In genomic region chr2:25822806-25823205, GRCm38 (mm10) we compare ENCODE assay signal across 24 mouse cellular contexts. TPM values are rescaled to one million over a fixed set of nuclear protein-coding genes. Genes with fewer than 3 reads are reported as not detected.
A peak's percentile ranks its signal among the peaks of the same experiment; 100 is the strongest.
DNase-seq lines count a peak whose midpoint lies in the region; ATAC-seq and TF ChIP-seq lines count a peak whose summit lies in the region.
"Had no signal": no experiment of that assay in that cellular context is flagged by ENCODE, and none has a peak within 500 bp of the region (broad histone marks: within the 10 kb centered on the region; RNA-seq: fewer than 3 reads in every experiment).

TSS of gene Lcn9 (plus strand) at chr2:25823153.

- H3K36me3 ChIP-seq in heart, adult 2 months (ENCODE audit: control insufficient read depth, insufficient read depth, low read length), result no peaks in the 10 kb centered on the region
- H3K36me3 ChIP-seq in midbrain, embryonic 14.5 days (ENCODE audit: control insufficient read depth, insufficient read depth, low read length), result no peaks in the 10 kb centered on the region
- H3K36me3 ChIP-seq: embryonic facial prominence, embryonic 13.5 days; hindbrain, embryonic 10.5 days; midbrain, embryonic 13.5 days had no signal

- TF ChIP-seq EP300 in heart, adult 2 months (IDR thresholded peaks at IDR 0.05; ENCODE audit: insufficient read depth, low read depth, low read length), result no peak

- ATAC-seq in midbrain, embryonic 14.5 days (ENCODE audit: low FRiP score, low TSS enrichment), result no peak
- ATAC-seq: inflammation-experienced regulatory T-cells, adult 6 months; liver, postnatal 0 days; midbrain, embryonic 13.5 days had no signal

- H3K9ac ChIP-seq in heart, adult 2 months (ENCODE audit: low read depth, low read length), result no peak within 1 kb of the TSS
- no peak within 1 kb of the TSS for H3K9ac ChIP-seq in midbrain, embryonic 14.5 days (replicated peaks; ENCODE audit: low read length)
- H3K9ac ChIP-seq: embryonic facial prominence, embryonic 13.5 days; liver, postnatal 0 days; midbrain, embryonic 13.5 days had no signal

- no peak within 1 kb of the TSS for H3K4me3 ChIP-seq in heart, adult 2 months
- H3K4me3 ChIP-seq in midbrain, embryonic 14.5 days (replicated peaks; ENCODE audit: low read depth, low read length), result no peak within 1 kb of the TSS
- H3K4me3 ChIP-seq: embryonic facial prominence, embryonic 13.5 days; hindbrain, embryonic 10.5 days; midbrain, embryonic 13.5 days had no signal

- no peak for TF ChIP-seq POLR2A in heart, adult 2 months (IDR thresholded peaks at IDR 0.05; ENCODE audit: insufficient read depth, low read depth, low read length)

- H3K4me2 ChIP-seq in midbrain, embryonic 14.5 days (ENCODE audit: low read length), result no peak within 1 kb of the TSS
- H3K4me2 ChIP-seq: embryonic facial prominence, embryonic 13.5 days; midbrain, embryonic 13.5 days had no signal

- no peak for TF ChIP-seq CTCF in heart, adult 2 months (IDR thresholded peaks at IDR 0.05)

- no peak within 1 kb of the TSS for H3K27ac ChIP-seq in heart, adult 2 months
- H3K27ac ChIP-seq in midbrain, embryonic 14.5 days (replicated peaks; ENCODE audit: low read depth, low read length), result no peak within 1 kb of the TSS
- H3K27ac ChIP-seq: embryonic facial prominence, embryonic 13.5 days; hindbrain, embryonic 10.5 days; macrophage; midbrain, embryonic 13.5 days had no signal

- DNase-seq in adrenal gland, postnatal 36 days, result peak; percentile 19 to 31
- no peak for DNase-seq in adrenal gland, adult 8-10 months
- peak; percentile 35 to 42 for DNase-seq in heart, postnatal 10 days
- no peak for DNase-seq in heart, adult 2 months
- DNase-seq in lung, postnatal 10 days, result peak; percentile 21
- no peak for DNase-seq in lung, postnatal 36 days
- no peak for DNase-seq in gonadal fat pad, adult 2 months (ENCODE audit: low read depth)
- DNase-seq in midbrain, embryonic 14.5 days, result no peak
- DNase-seq: cerebellum, postnatal 36 days; gastrocnemius, postnatal 25 days; liver, postnatal 0 days; right cerebral cortex, postnatal 25 days had no signal

- H3K4me1 ChIP-seq in heart, adult 2 months (ENCODE audit: control insufficient read depth, insufficient read depth, low read length), result no peaks in the 10 kb centered on the region; the same call in 1 of the 2 replicates
- H3K4me1 ChIP-seq in midbrain, embryonic 14.5 days (ENCODE audit: control insufficient read depth, insufficient read depth, low read length), result no peaks in the 10 kb centered on the region
- H3K4me1 ChIP-seq: embryonic facial prominence, embryonic 13.5 days; hindbrain, embryonic 10.5 days; midbrain, embryonic 13.5 days had no signal

- H3K9me3 ChIP-seq in midbrain, embryonic 14.5 days (ENCODE audit: control insufficient read depth, low read length), result no peaks in the 10 kb centered on the region
- H3K9me3 ChIP-seq: embryonic facial prominence, embryonic 13.5 days; hindbrain, embryonic 10.5 days; midbrain, embryonic 13.5 days had no signal

- no peaks in the 10 kb centered on the region for H3K27me3 ChIP-seq in heart, adult 2 months (ENCODE audit: control insufficient read depth, insufficient read depth, low read length)
- H3K27me3 ChIP-seq in midbrain, embryonic 14.5 days (ENCODE audit: control insufficient read depth, insufficient read depth, low read length), result no peaks in the 10 kb centered on the region
- H3K27me3 ChIP-seq: embryonic facial prominence, embryonic 13.5 days; midbrain, embryonic 13.5 days had no signal

- H3K79me2 ChIP-seq in heart, adult 2 months (replicated peaks; ENCODE audit: control insufficient read depth, insufficient read depth, low read length), result no peaks in the 10 kb centered on the region

- 29% methylated on average over 1 of the region's 1 CpGs for WGBS in heart, adult 2 months
- WGBS in midbrain, embryonic 14.5 days, result 77% methylated on average over 1 of the region's 1 CpGs

- intact Hi-C loops in heart, postnatal 10 days (cut with DNase I), result no loop called here
- intact Hi-C loops in heart, adult 2 months (cut with DNase I), result no loop called here

RNA-seq across cellular contexts. Expression of gene Lcn9, which starts in this region (rescaled TPM):
- total RNA-seq in adrenal gland, postnatal 36 days (2021), result not detected
- not detected for total RNA-seq in adrenal gland, adult 8-10 months (2022)
- total RNA-seq in heart, postnatal 10 days (2021), result not detected
- total RNA-seq in heart, adult 2 months (2021), result not detected
- not detected in 2 replicates for polyA plus RNA-seq in heart, adult 2 months (2012; rRNA removed)
- 2,439 and 2,836 TPM in 2 replicates for polyA plus RNA-seq in gonadal fat pad, adult 2 months (2012; rRNA removed)
- polyA plus RNA-seq in midbrain, embryonic 14.5 days (2014; fragmentation: Nextera tagmentation; extraction: Ambion mirVana), result not detected in 2 replicates
- total RNA-seq: adrenal gland, adult 18-20 months; gastrocnemius, postnatal 25 days; layer of hippocampus, postnatal 25 days had no signal
- polyA plus RNA-seq: C2C12; embryonic facial prominence, embryonic 13.5 days; frontal cortex, adult 2 months; hindbrain, embryonic 10.5 days; inflammation-experienced regulatory T-cells, adult 6 months; kidney, embryonic 16.5 days; limb, embryonic 14.5 days; liver, postnatal 0 days; macrophage; midbrain, embryonic 13.5 days; testis, adult 2 months had no signal

Comparison
In these comparisons a context has a peak if more than half of its experiments do, and no peak if none do; other contexts are left out.
1. RNA of gene Lcn9 (polyA plus RNA-seq): 2,439 to 2,836 TPM in gonadal fat pad, adult 2 months; not detected in heart, adult 2 months and not detected in midbrain, embryonic 14.5 days; every median in the first group is over 1,000 times any median in the second.
2. Peak in DNase-seq in adrenal gland, postnatal 36 days; RNA of the gene not detected or under 1 TPM.
3. Peak in DNase-seq in heart, postnatal 10 days; RNA of the gene not detected or under 1 TPM.